Mouse (Mus musculus) MN1 (cell line): ENCODE results near the gene Arhgdib.
"Not testable (repeated sequence)": the region's sequence is repeated elsewhere in the genome, so short reads cannot be mapped to it uniquely, and the experiment has no call there.

Experiments used
- DNase-seq: peaks from one replicate; pipeline ENCODE4 v3.0.0-alpha.2; 2016; ENCODE audit warnings: low spot score

The Arhgdib gene

DNA sequence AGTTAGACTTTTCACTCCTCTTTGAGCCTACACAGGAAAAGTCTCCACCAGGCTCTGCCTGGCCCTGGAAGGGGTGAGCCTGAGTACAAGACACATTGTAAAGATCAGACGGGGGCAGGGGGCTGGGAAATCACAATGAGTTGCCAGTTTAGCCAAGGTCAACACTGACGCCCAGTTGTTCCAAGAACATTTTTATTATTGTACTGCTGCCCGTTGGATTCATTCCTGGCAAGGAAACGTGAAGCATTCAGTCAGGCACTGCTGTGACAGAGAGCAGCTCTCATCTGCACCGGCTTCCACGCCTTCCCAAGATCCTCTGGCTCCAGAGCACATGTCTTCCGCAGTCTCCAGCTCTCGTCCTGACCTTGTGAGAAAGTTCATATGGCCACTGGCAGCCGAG, 53.8 kb downstream of the Arhgdib start:
- no peak for DNase-seq

DNA sequence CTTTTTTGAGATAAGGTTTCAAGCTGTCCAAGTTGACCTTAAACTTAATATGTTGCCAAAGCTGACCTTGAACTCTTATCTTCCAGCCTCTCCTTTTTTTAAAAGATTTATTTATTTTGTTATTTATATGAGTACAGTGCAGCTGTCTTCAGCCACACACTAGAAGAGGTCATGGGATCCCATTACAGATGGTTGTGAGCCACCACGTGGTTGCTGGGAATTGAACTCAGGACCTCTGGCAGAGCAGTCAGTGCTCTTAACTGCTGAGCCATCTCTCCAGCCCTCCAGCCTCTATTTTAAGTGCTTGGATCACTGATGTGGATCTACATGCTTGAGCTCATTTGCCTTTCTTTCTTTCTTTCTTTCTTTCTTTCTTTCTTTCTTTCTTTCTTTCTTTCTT, 56.9 kb downstream of the Arhgdib start:
- DNase-seq, result not testable (repeated sequence)

DNA sequence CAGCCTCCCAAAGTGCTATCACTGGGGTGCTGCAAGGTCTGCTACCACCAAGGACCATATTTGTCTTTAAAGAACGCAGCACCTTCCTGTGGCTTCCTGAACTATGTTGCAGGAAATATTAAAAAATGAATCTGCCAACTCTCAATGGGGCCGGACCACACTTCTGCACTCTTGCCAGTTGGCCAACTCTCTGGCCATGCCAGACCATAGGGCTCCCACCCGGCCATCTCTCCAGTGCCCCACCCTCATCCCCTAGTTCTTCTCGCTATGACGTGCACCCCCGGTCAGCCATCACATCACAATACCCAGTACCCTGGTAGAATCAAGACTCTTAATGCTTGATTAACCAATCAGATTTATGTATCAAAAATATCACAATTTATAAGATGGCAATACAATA, 57.7 kb downstream of the Arhgdib start:
- no peak for DNase-seq

DNA sequence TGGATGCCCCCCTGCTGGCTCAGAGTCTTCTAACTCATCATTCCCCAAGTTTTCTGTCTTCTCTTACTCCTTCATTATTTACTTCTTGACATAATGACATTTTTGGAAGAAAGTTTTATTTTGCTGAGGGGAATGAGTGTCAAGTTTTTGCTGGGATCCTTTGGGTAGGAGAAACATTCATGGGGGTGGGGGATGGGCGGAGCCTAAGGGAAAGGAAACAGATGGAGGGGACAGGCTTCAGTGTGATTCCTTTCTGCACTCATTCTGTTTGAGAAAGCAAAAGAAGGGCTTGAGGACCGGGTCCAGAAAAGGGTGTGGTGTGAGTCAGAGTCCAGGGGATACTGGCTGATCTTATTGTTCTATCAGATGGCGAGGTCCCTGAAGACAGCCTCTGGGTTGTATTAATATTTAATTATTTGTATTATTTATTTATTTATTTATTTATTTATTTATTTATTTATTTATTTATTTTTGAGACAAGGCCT, 58.2 kb downstream of the Arhgdib start:
- DNase-seq, result no peak

DNA sequence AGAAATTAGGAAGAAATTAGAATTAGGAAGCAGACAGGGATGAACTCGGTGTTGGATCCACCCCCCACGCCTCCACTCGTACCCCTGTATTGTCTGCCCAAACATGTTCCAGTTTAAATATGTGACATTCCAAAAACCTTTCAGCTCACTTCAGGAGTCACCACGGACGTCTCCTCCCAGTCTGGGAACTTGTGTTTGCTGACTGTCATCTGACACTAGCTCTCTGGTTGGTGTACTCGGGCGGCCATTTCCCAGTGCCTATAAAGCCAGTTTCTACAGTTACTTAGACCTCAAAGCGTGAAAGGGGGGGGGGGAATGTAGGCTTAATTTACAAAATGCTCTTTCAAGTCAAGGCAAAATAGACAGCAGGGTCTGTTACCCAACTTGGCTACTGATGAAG, 60.0 kb downstream of the Arhgdib start:
- DNase-seq, result no peak

DNA sequence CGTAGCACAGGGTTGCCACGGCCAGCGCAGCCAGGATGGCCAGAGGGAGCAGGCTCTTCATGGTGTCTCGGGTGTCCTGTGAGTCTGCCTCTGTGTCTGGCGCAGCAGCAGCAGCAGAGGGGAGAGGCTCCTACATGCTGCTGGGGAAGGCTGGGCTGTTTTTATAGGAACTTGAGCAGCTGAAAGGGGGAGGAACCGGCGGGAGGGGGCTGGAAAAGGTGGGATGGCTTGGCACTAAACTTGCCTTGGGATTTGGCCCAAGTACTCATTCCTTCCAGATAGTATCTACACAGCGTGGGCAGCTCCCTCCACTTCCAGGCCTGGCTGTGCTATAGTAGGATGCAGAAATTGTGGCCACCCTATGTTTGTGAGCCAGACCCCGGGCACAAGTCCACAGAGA, 66.0 kb downstream of the Arhgdib start, which contains the start of gene Mgp:
Mgp (minus strand) TSS at position 154 of the 400 bp plus-strand sequence.
- DNase-seq, result no peak

DNA sequence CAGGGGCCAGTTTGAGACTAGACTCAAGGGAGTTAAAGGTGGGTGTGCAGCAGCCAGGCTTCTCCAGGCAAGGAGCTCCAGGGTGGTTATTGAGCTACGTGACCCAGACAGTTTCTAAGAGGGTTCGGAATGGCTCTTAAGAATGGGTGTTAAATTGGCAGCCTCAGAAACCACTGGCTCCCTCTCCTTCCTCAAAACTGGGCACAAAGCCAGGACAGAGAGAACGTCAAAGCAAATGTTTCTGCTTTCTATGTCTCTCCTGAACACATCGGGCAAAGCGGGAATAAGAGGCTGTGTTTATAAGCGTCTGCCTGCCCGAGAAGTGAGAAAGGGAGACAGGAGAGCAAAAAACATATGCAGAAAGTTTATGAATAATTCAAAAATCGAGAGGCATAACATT, 67.1 kb downstream of the Arhgdib start:
- DNase-seq, result no peak
